Mouse (Mus musculus) neural tube, embryonic 10.5 days (tissue): ENCODE measurements at regions not wholly inside any gene's neighbourhood (a gene's known extent, or its start where the extent isn't known, plus 50 kb on each side); places are given as distances from the start of the nearest gene placed in this dataset.

Experiments
- DNase-seq: peaks from one replicate; pipeline ENCODE4 v3.0.0-alpha.2; 2017; ENCODE audit warnings: low spot score; ENCODE audit errors: extremely low spot score

- peak; percentile 20 for DNase-seq
Observed at GRCm38 (mm10) chr8:62284378-62285110, 161.6 kb upstream of the Anxa10 start.

GRCm38 (mm10) chr8:62250551-62250950, 127.6 kb upstream of the Anxa10 start:
- no peak for DNase-seq
